Mouse (Mus musculus) liver, embryonic 11.5 days (tissue): ENCODE data around the gene Nova2. TPM values are rescaled to one million over a fixed set of nuclear protein-coding genes. Genes with fewer than 3 reads are reported as not detected.

Experiments
- ATAC-seq: fragments of 200-750 bp; cut with Nextera tagmentation; replicated peaks from 2 replicates; pipeline ENCODE4 v1.8.0; 2017; ENCODE audit warnings: moderate number of reproducible peaks, mild to moderate bottlenecking, moderate TSS enrichment, moderate library complexity; ENCODE audit not compliant: low FRiP score
- DNase-seq: peaks from one replicate; pipeline ENCODE4 v3.0.0-alpha.2; 2017; ENCODE audit warnings: low spot score
- H3K27ac ChIP-seq: fragments of 300-500 bp; sonication (generic); 2 replicates; pipeline ENCODE4 v1.5.1; 2014; ENCODE audit warnings: mild to moderate bottlenecking, low read depth, low read length, control low read depth
- H3K27me3 ChIP-seq: fragments of 300-500 bp; sonication (generic); replicated peaks from 2 replicates; pipeline ENCODE4 v1.6.1; 2014; ENCODE audit warnings: low read length, mixed read lengths; ENCODE audit not compliant: control insufficient read depth, insufficient read depth
- H3K36me3 ChIP-seq: fragments of 300-500 bp; sonication (generic); 2 replicates; pipeline ENCODE4 v1.6.1; 2014; ENCODE audit warnings: mild to moderate bottlenecking, low read length, moderate library complexity, mixed read lengths; ENCODE audit not compliant: control insufficient read depth, insufficient read depth
- H3K4me1 ChIP-seq: fragments of 300-500 bp; sonication (generic); replicated peaks from 2 replicates; pipeline ENCODE4 v1.6.1; 2014; ENCODE audit warnings: low read length, mixed read lengths; ENCODE audit not compliant: control insufficient read depth, insufficient read depth
- H3K4me2 ChIP-seq: fragments of 300-500 bp; sonication (generic); 2 replicates; pipeline ENCODE4 v1.6.1; 2014; ENCODE audit warnings: mild to moderate bottlenecking, control low read depth, moderate library complexity
- H3K4me3 ChIP-seq: fragments of 300-500 bp; sonication (generic); 2 replicates; pipeline ENCODE4 v1.5.1; 2014; ENCODE audit warnings: low read depth, low read length, control low read depth
- H3K9ac ChIP-seq: fragments of 300-500 bp; sonication (generic); 2 replicates; pipeline ENCODE4 v1.6.1; 2014; ENCODE audit warnings: low read depth, low read length, control low read depth
- H3K9me3 ChIP-seq: fragments of 300-500 bp; sonication (generic); 2 replicates; pipeline ENCODE4 v1.6.1; 2016; ENCODE audit warnings: low read length, inconsistent platforms, mixed read lengths; ENCODE audit not compliant: control insufficient read depth
- WGBS: fragments of 180-500 bp; shearing (Covaris S2); extraction: QIAGEN DNeasy Blood & Tissue Kit; methylation state at CpG from one replicate; pipeline ENCODE4 v1.1.7; 2014; 5-methylcytosine and 5-hydroxymethylcytosine counted together
- polyA plus RNA-seq: library from polyadenylated mRNA; unstranded; fragments of >200 nt; fragmentation: Nextera tagmentation; extraction: Ambion mirVana; gene quantifications from 2 replicates; pipeline ENCODE4 v1.2.1, GENCODE M21; 2014

Gene Nova2
- polyA plus RNA-seq, 1 experiment from 2014 or later, result 0.41 TPM

DNA sequence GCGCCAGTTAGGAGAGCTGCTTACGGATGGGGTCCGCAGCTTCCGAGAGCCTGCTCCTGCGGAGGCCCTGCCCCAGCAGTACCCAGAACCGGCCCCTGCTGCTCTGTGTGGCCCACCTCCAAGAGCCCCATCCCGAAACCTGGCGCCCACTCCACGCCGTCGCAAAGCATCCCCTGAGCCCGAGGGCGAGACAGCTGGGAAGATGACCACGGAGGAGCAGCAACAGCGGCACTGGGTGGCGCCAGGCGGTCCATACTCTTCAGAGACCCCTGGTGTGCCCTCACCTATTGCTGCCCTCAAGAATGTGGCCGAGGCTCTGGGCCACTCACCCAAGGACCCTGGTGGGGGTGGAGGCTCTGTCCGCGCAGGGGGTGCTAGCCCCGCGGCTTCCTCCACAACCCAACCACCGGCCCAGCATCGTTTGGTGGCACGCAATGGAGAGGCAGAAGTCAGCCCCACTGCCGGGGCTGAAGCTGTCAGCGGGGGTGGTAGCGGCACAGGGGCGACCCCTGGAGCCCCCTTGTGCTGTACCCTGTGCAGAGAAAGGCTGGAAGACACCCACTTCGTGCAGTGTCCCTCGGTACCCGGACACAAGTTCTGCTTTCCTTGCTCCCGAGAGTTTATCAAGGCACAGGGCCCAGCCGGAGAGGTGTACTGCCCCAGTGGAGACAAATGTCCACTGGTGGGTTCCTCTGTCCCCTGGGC, 79.9 kb downstream of the Nova2 start:
- Histone ChIP-seq H3K4me3 (peak overlapping the region; percentile 90), H3K9ac (peak overlapping the region; percentile 88), H3K9me3 (no peaks in the 10 kb centered on the region), H3K36me3 (peaks cover 11% of the 10 kb centered on the region), H3K4me1 (peaks cover 42% of the 10 kb centered on the region), H3K4me2 (peak overlapping the region; percentile 99), H3K27ac (0 out of 2 replicates have a peak overlapping the region, but pooled peaks have one; percentile 21), H3K27me3 (no peaks in the 10 kb centered on the region)
- WGBS, result 75% methylated on average over 34 of the region's 34 CpGs
- ATAC-seq, result no peak
- no peak for DNase-seq

DNA sequence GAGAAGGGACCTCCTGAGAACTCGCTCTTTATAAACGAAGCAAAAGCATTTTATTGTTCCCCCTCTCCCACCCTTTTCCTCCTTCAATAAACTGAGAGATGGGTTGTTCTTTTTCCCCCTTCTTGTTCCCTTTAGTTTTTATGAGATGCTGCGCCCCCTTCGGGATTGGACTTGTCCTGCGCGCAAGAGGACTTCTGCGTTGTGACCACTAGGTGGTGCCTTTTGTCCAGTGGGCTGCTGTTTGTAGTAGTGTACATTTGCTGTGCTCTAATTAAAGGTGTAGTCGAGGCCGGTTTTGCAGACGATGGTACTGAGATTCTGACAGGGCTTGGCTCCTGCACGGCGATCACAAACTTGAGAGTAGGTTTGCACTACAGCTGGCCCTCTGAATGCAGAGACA, 80.8 kb downstream of the Nova2 start:
- Histone ChIP-seq H3K9ac (peak overlapping the region; percentile 18), H3K4me2 (peak overlapping the region; percentile 99), H3K4me1 (peaks cover 37% of the 10 kb centered on the region), H3K27ac (peak overlapping the region; percentile 75; the same call in 1 of the 2 replicates), H3K9me3 (no peaks in the 10 kb centered on the region), H3K4me3 (peak overlapping the region; percentile 90), H3K36me3 (peaks cover 11% of the 10 kb centered on the region), H3K27me3 (no peaks in the 10 kb centered on the region)
- ATAC-seq, result no peak
- WGBS, result 6% methylated on average over 12 of the region's 12 CpGs
- no peak for DNase-seq

- H3K27ac ChIP-seq, result peak overlapping the region; percentile 75
- peaks cover 37% of the 10 kb centered on the region for H3K4me1 ChIP-seq
- H3K9ac ChIP-seq, result peak overlapping the region; percentile 30; the same call in 1 of the 2 replicates
- peak overlapping the region; percentile 99 for H3K4me2 ChIP-seq
- H3K4me3 ChIP-seq, result no peak overlapping the region
- peaks cover 11% of the 10 kb centered on the region for H3K36me3 ChIP-seq
- 68% methylated on average over 13 of the region's 13 CpGs for WGBS
- ATAC-seq (0 out of 2 replicates have a peak, but pooled peaks have one; percentile 4), DNase-seq (no peak)
- no peaks in the 10 kb centered on the region for H3K27me3 ChIP-seq
- H3K9me3 ChIP-seq, result no peaks in the 10 kb centered on the region
These were observed 81.6 kb downstream of the Nova2 start for GRCm38 (mm10) chr7:19007026-19007977.

DNA sequence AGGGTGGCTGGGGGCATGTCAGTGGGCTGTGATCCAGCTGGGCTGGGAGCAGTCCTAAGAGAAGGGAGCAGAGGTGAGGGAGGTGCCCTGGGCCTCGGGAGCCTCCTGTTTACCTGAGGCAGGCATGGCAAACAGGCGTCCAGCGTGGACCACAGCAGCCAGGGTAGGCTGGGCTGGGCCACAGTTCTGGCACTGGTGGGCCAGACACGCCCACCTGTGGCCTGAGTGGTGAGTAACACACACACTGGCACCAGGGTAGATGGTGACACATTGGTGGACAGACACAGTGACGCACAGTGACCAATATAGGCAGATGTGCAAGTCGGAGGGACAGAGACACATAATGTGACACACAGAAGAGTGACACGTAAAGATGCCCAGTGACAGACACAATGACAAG, 84.9 kb downstream of the Nova2 start:
- ATAC-seq (no peak), DNase-seq (no peak)
- WGBS, result 72% methylated on average over 7 of the region's 7 CpGs
- H3K9me3 ChIP-seq, result no peaks in the 10 kb centered on the region
- no peaks in the 10 kb centered on the region for H3K27me3 ChIP-seq
- H3K4me3 ChIP-seq, result no peak overlapping the region
- peaks cover 27% of the 10 kb centered on the region for H3K4me1 ChIP-seq
- no peak overlapping the region for H3K27ac ChIP-seq
- no peak overlapping the region for H3K4me2 ChIP-seq
- H3K9ac ChIP-seq, result no peak overlapping the region
- peaks cover 11% of the 10 kb centered on the region for H3K36me3 ChIP-seq

GRCm38 (mm10) chr7:19012025-19012621, 86.4 kb downstream of the Nova2 start:
- Histone ChIP-seq H3K9ac (peak overlapping the region; percentile 69), H3K4me2 (peak overlapping the region; percentile 75), H3K9me3 (no peaks in the 10 kb centered on the region), H3K27ac (peak overlapping the region; percentile 74), H3K27me3 (no peaks in the 10 kb centered on the region), H3K4me1 (peaks cover 14% of the 10 kb centered on the region), H3K4me3 (peak overlapping the region; percentile 39), H3K36me3 (peaks cover under 1% of the 10 kb centered on the region; the same call in 1 of the 2 replicates)
- no peak for DNase-seq
- ATAC-seq, result 0 out of 2 replicates have a peak, but pooled peaks have one; percentile 13
- whole genome bisulfite sequencing, result 2% methylated on average over 28 of the region's 31 CpGs

GRCm38 (mm10) chr7:19012882-19013281, 87.2 kb downstream of the Nova2 start:
- Histone ChIP-seq H3K27ac (no peak overlapping the region), H3K4me3 (no peak overlapping the region), H3K36me3 (no peaks in the 10 kb centered on the region), H3K9me3 (no peaks in the 10 kb centered on the region), H3K4me1 (peaks cover 12% of the 10 kb centered on the region), H3K27me3 (no peaks in the 10 kb centered on the region), H3K9ac (no peak overlapping the region), H3K4me2 (peak overlapping the region; percentile 75)
- DNase-seq, result no peak
- peak; percentile 55 for ATAC-seq
- 33% methylated on average over 2 of the region's 2 CpGs for WGBS

GRCm38 (mm10) chr7:19014452-19014851, 88.8 kb downstream of the Nova2 start:
- Histone ChIP-seq H3K27me3 (0 out of 2 replicates have a peak, but pooled peaks cover under 1% of the 10 kb centered on the region), H3K9me3 (no peaks in the 10 kb centered on the region), H3K36me3 (no peaks in the 10 kb centered on the region), H3K27ac (no peak overlapping the region), H3K4me2 (no peak overlapping the region), H3K4me1 (peaks cover 12% of the 10 kb centered on the region), H3K9ac (no peak overlapping the region), H3K4me3 (no peak overlapping the region)
- DNase-seq (no peak), ATAC-seq (no peak)
- WGBS, result 60% methylated on average over 15 of the region's 15 CpGs
